Mouse (Mus musculus): ENCODE measurements around the gene N4bp2.

DNA sequence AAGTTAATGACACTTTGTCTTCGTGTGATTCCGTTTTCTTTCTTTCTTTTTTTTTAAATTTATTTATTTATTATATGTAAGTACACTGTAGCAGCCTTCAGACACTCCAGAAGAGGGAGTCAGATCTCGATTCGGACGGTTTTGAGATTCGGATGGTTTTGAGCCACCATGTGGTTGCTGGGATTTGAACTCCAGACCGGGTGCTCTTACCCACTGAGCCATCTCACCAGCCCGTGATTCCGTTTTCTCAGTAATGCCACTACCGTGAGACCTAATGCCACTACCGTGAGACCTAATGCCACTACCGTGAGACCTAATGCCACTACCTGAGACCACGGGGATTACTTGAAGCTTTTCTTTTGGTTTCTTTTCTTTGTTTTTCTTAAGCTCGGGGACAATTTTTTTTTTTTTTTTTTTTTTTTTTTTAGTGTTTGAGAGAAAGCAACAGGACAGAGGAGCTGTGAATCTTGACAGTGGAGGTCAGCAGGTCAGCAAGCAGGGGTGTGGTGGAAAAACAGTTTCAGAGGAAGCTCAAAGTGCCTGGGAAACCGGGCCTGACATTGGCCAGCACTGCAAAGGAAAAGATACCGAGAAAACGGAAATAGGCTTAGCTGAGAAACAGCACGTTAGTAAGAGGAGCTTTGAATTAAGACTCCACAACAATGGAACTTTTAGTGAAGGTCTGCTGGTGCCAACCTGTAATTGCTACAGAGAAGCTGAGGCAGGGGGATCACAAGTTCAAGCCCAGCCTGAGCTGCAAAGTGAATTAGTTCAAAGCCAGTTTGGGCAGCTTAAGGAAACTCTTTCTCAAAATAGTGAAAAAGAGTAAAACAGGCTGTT, 46.0 kb upstream of the N4bp2 start:
- TF ChIP-seq CTCF (IDR thresholded peaks at IDR 0.05; ENCODE audit: control insufficient read depth, insufficient read depth, low read length) (no peak), POLR2A (IDR thresholded peaks at IDR 0.05; ENCODE audit: borderline replicate concordance, control insufficient read depth, low read depth, low read length) (no peak)

Data from bone marrow, adult 2 months (tissue).